Mouse (Mus musculus) lung, postnatal 0 days (tissue): ENCODE results near the gene Cep162.

Experiments
- CTCF ChIP-seq: IDR thresholded peaks from 2 replicates; pipeline ENCODE4 v1.5.1; 2016; ENCODE audit warnings: antibody characterized with exemption, mild to moderate bottlenecking
- EP300 ChIP-seq: IDR thresholded peaks from 2 replicates; pipeline ENCODE4 v1.6.1; 2016; ENCODE audit warnings: antibody characterized with exemption, mild to moderate bottlenecking, control low read depth

DNA sequence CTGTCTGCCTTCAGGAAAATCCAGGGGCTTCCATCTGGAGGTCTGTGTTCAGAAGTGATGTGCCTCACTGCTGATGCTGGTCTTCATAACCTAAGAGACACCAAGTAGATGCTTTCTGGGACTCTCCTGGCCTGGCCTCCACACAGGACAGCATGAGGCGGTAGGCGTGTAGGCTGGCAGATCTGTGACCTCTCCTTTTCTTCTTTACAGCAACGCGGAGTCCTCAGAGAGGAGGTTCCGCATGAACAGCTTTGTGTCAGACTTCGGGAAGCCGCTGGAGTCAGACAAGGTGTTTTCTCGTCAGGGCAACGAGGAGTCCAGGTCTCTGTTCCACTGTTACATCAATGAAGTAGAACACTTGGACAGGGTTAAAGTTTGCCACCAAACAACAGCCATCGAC lies 73.1 kb downstream of the Cep162 start:
- TF ChIP-seq EP300 (no peak), CTCF (no peak)
